Mouse (Mus musculus): ENCODE data around the gene B3gnt4. TPM values are rescaled to one million over a fixed set of nuclear protein-coding genes. Genes with fewer than 3 reads are reported as not detected.
"Not testable (repeated sequence)": the region's sequence is repeated elsewhere in the genome, so short reads cannot be mapped to it uniquely, and the experiment has no call there.

The B3gnt4 gene
- polyA plus RNA-seq, 1 experiment, result 0.90 TPM

GRCm38 (mm10) chr5:123489935-123490334 lies 20.3 kb upstream of the B3gnt4 start:
- no peaks in the 10 kb centered on the region for H3K27me3 ChIP-seq (ENCODE audit: control insufficient read depth, insufficient read depth, low read length)
- TF ChIP-seq CTCF (IDR thresholded peaks at IDR 0.05; ENCODE audit: borderline replicate concordance, insufficient read depth, low read depth, low read length) (no peak), POLR2A (IDR thresholded peaks at IDR 0.05; ENCODE audit: borderline replicate concordance, insufficient read depth, low read length) (no peak)
- H3K27ac ChIP-seq (ENCODE audit: insufficient read depth, low read length), result no peak overlapping the region
- WGBS, result 74% methylated on average over 9 of the region's 9 CpGs
- no peak overlapping the region for H3K4me3 ChIP-seq (replicated peaks; ENCODE audit: insufficient read depth, low read depth, low read length)
- DNase-seq, result no peak
- H3K4me1 ChIP-seq (ENCODE audit: control insufficient read depth, insufficient read depth, low read length), result no peaks in the 10 kb centered on the region; the same call in 1 of the 2 replicates

- Histone ChIP-seq H3K27me3 (ENCODE audit: control insufficient read depth, insufficient read depth, low read length) (no peaks in the 10 kb centered on the region), H3K4me3 (replicated peaks; ENCODE audit: insufficient read depth, low read depth, low read length) (no peak overlapping the region), H3K4me1 (ENCODE audit: control insufficient read depth, insufficient read depth, low read length) (peaks cover 6% of the 10 kb centered on the region), H3K27ac (ENCODE audit: insufficient read depth, low read length) (no peak overlapping the region)
- TF ChIP-seq POLR2A (IDR thresholded peaks at IDR 0.05; ENCODE audit: borderline replicate concordance, insufficient read depth, low read length) (no peak), CTCF (IDR thresholded peaks at IDR 0.05; ENCODE audit: borderline replicate concordance, insufficient read depth, low read depth, low read length) (peak; percentile 52; the same call in 1 of the 2 replicates)
- 34% methylated on average over 4 of the region's 4 CpGs for WGBS
- peak; percentile 57 to 77 for DNase-seq
Measured at GRCm38 (mm10) chr5:123499717-123500116, 10.5 kb upstream of the B3gnt4 start.

- no peak overlapping the region for H3K27ac ChIP-seq (ENCODE audit: insufficient read depth, low read length)
- peaks cover 6% of the 10 kb centered on the region for H3K4me1 ChIP-seq (ENCODE audit: control insufficient read depth, insufficient read depth, low read length)
- TF ChIP-seq CTCF (IDR thresholded peaks at IDR 0.05; ENCODE audit: borderline replicate concordance, insufficient read depth, low read depth, low read length) (no peak), POLR2A (IDR thresholded peaks at IDR 0.05; ENCODE audit: borderline replicate concordance, insufficient read depth, low read length) (no peak)
- no peaks in the 10 kb centered on the region for H3K27me3 ChIP-seq (ENCODE audit: control insufficient read depth, insufficient read depth, low read length)
- WGBS, result 84% methylated on average over 4 of the region's 4 CpGs
- DNase-seq, result no peak
- no peak overlapping the region for H3K4me3 ChIP-seq (replicated peaks; ENCODE audit: insufficient read depth, low read depth, low read length)
Measured at GRCm38 (mm10) chr5:123501973-123502372, 8.3 kb upstream of the B3gnt4 start.

DNA sequence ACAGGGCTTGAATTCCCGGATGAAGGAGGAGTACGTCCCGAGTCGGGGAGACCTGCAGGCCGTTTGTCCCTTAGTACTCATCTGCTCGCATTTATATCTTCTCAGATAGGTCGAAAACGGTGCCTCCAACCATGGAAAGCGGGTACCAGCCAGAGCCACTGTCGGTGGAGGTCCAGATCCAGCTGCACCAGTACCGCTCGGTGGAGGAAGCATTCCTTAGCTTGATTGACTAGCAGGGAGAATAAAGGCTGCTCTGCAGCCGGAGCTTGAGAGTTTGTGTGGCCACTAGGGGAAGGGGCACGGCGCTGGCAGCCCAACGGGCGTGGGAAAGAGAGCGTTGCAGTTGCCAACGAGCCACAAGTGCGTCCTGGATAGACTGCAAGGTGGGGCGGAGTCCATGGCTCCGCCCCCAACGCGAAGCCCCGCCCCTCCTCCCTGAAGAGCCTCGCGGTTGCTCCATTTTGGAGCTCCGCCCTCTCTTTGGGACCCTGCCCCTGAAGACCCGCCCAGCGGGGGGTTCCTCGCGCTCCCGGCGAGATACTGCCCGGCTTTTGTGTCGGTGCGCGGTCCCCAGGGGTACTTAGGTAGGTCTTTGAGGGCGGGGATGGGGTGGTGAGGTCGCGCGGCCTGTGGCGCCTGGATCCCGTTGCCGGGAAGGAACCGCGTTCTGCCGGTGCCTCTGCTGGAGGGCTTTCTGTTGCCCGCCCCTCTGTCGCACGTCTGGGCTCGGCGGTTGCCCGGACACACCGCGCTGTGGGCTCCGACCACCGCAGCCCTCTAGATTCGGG lies 2.1 kb upstream of the B3gnt4 start:
- Histone ChIP-seq H3K4me3 (replicated peaks; ENCODE audit: insufficient read depth, low read depth, low read length) (peak overlapping the region; percentile 50), H3K27me3 (ENCODE audit: control insufficient read depth, insufficient read depth, low read length) (no peaks in the 10 kb centered on the region), H3K27ac (ENCODE audit: insufficient read depth, low read length) (no peak overlapping the region), H3K4me1 (ENCODE audit: control insufficient read depth, insufficient read depth, low read length) (no peaks in the 10 kb centered on the region; the same call in 1 of the 2 replicates)
- WGBS, result under 1% methylated on average over 59 of the region's 59 CpGs
- TF ChIP-seq POLR2A (IDR thresholded peaks at IDR 0.05; ENCODE audit: borderline replicate concordance, insufficient read depth, low read length), result no peak
- TF ChIP-seq CTCF (IDR thresholded peaks at IDR 0.05; ENCODE audit: borderline replicate concordance, insufficient read depth, low read depth, low read length), result no peak
- peak; percentile 61 to 65 for DNase-seq

DNA sequence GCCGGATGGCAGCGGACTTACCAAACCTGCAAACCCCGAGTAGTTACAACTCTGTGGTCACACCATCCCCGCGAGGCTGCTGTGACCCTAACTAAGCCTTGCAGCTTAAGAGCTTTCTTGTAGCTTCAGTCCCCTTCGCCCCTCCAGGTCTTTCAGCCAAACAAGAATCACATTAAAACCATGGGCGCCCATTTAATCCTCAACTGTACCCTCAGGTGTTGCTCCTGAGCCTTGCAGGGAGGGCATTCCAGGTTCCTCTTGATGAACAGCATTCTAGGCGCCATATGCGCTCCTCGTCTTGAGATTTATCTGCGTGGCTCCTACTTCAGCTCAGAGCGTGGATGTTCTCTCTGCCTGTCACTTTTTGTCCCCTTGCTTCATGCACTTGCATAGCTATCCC lies 1.3 kb upstream of the B3gnt4 start:
- Histone ChIP-seq H3K27me3 (ENCODE audit: control insufficient read depth, insufficient read depth, low read length) (no peaks in the 10 kb centered on the region), H3K27ac (ENCODE audit: insufficient read depth, low read length) (no peak overlapping the region), H3K4me1 (ENCODE audit: control insufficient read depth, insufficient read depth, low read length) (no peaks in the 10 kb centered on the region; the same call in 1 of the 2 replicates), H3K4me3 (replicated peaks; ENCODE audit: insufficient read depth, low read depth, low read length) (peak overlapping the region; percentile 32)
- WGBS, result 13% methylated on average over 12 of the region's 12 CpGs
- TF ChIP-seq POLR2A (IDR thresholded peaks at IDR 0.05; ENCODE audit: borderline replicate concordance, insufficient read depth, low read length), result no peak
- no peak for TF ChIP-seq CTCF (IDR thresholded peaks at IDR 0.05; ENCODE audit: borderline replicate concordance, insufficient read depth, low read depth, low read length)
- DNase-seq, result no peak

DNA sequence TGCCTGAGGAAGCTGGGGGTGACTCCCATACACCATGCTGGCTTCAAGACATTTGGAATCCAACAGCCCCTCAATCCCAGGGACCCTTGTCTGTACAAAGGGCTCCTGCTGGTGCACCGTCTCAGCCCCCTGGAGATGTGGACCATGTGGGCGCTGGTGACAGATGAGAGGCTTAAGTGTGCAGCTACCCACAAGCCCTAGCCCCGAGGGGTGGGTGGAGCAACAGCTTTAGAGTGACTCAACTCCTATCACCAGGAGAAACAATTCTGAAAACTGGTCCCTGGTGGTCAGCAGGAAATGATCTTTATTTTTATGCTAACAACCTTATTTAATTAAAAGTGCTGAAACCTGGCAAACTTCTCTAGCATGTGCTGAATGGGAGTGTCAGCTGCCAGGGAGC lies 1.2 kb downstream of the B3gnt4 start:
- not testable (repeated sequence) for H3K27me3 ChIP-seq (ENCODE audit: control insufficient read depth, insufficient read depth, low read length); H3K4me1 ChIP-seq (ENCODE audit: control insufficient read depth, insufficient read depth, low read length); H3K27ac ChIP-seq (ENCODE audit: insufficient read depth, low read length); DNase-seq; H3K4me3 ChIP-seq (replicated peaks; ENCODE audit: insufficient read depth, low read depth, low read length)
- WGBS, result 72% methylated on average over 3 of the region's 3 CpGs

DNA sequence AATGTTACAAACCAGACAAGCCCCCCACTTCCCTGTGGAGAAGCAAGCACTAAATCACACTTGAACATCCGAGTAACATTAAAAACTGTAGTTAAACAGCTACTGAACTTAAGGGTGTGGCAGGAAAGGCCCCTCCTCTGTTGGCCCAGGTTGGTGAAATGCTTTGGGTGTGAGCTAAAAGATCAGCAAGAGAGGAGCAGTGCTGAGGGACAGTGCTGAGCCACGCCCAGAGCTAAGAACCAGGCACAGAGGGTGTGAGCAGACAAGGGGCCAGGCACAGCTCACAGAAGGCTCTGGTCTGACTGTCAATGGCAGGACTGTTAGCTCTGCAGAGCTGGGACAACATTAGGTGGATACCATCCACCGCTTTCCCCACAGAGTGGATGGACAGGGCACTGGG lies 1.8 kb downstream of the B3gnt4 start:
- WGBS, result 82% methylated on average over 3 of the region's 3 CpGs
- Histone ChIP-seq H3K27ac (ENCODE audit: insufficient read depth, low read length) (no peak overlapping the region), H3K27me3 (ENCODE audit: control insufficient read depth, insufficient read depth, low read length) (no peaks in the 10 kb centered on the region), H3K4me1 (ENCODE audit: control insufficient read depth, insufficient read depth, low read length) (no peaks in the 10 kb centered on the region; the same call in 1 of the 2 replicates), H3K4me3 (replicated peaks; ENCODE audit: insufficient read depth, low read depth, low read length) (no peak overlapping the region)
- DNase-seq, result no peak
- no peak for TF ChIP-seq CTCF (IDR thresholded peaks at IDR 0.05; ENCODE audit: borderline replicate concordance, insufficient read depth, low read depth, low read length)
- TF ChIP-seq POLR2A (IDR thresholded peaks at IDR 0.05; ENCODE audit: borderline replicate concordance, insufficient read depth, low read length), result no peak

DNA sequence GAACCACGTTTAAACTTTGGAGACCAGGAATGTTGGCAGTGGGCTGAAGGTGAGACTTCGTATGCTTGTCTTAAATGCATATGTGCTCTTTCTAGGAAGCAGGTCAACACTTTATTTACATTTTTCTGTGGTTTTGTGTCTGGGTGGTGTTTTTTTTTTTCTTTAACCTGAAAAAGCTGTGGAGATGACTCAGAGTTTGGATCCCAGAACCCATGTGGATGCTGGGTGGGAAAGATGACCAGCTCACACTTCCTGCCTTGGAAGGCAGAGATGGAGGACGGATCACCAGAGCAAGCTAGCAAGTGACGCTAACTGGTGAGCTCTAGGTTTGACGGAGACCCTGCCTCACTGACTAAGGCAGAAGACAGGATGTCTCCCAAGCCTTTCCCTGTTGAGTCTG lies 4.6 kb downstream of the B3gnt4 start:
- Histone ChIP-seq H3K4me1 (ENCODE audit: control insufficient read depth, insufficient read depth, low read length) (no peaks in the 10 kb centered on the region), H3K27me3 (ENCODE audit: control insufficient read depth, insufficient read depth, low read length) (no peaks in the 10 kb centered on the region), H3K4me3 (replicated peaks; ENCODE audit: insufficient read depth, low read depth, low read length) (no peak overlapping the region), H3K27ac (ENCODE audit: insufficient read depth, low read length) (no peak overlapping the region)
- no peak for TF ChIP-seq POLR2A (IDR thresholded peaks at IDR 0.05; ENCODE audit: borderline replicate concordance, insufficient read depth, low read length)
- TF ChIP-seq CTCF (IDR thresholded peaks at IDR 0.05; ENCODE audit: borderline replicate concordance, insufficient read depth, low read depth, low read length), result no peak
- WGBS, result 89% methylated on average over 5 of the region's 5 CpGs
- no peak for DNase-seq

Data from cerebellum, adult 2 months (tissue).